Mouse (Mus musculus) stomach, postnatal 0 days (tissue): ENCODE data around the gene Ssrp1. TPM values are rescaled to one million over a fixed set of nuclear protein-coding genes. Genes with fewer than 3 reads are reported as not detected.

Source experiments
- ATAC-seq: fragments of 200-750 bp; cut with Nextera tagmentation; 2 replicates; pipeline ENCODE4 v1.8.0; 2017; ENCODE audit not compliant: low FRiP score, low TSS enrichment
- DNase-seq: peaks from one replicate; pipeline ENCODE4 v3.0.0-alpha.2; 2016; ENCODE audit warnings: low spot score
- H3K27ac ChIP-seq: fragments of 300-500 bp; sonication (generic); replicated peaks from 2 replicates; pipeline ENCODE4 v1.5.1; 2014; ENCODE audit warnings: mild to moderate bottlenecking, control low read depth
- H3K27me3 ChIP-seq: fragments of 300-500 bp; sonication (generic); 2 replicates; pipeline ENCODE4 v1.6.1; 2014; ENCODE audit warnings: low read length; ENCODE audit not compliant: control insufficient read depth, insufficient read depth
- H3K36me3 ChIP-seq: fragments of 300-500 bp; sonication (generic); 2 replicates; pipeline ENCODE4 v1.6.1; 2014; ENCODE audit warnings: low read length, mixed read lengths; ENCODE audit not compliant: control insufficient read depth, insufficient read depth
- H3K4me1 ChIP-seq: fragments of 300-500 bp; sonication (generic); replicated peaks from 2 replicates; pipeline ENCODE4 v1.6.1; 2014; ENCODE audit warnings: antibody characterized with exemption; ENCODE audit not compliant: control insufficient read depth, insufficient read depth
- H3K4me2 ChIP-seq: fragments of 300-500 bp; sonication (generic); replicated peaks from 2 replicates; pipeline ENCODE4 v1.6.1; 2014; ENCODE audit warnings: low read depth, mild to moderate bottlenecking, control low read depth, moderate library complexity
- H3K4me3 ChIP-seq: fragments of 300-500 bp; sonication (generic); 2 replicates; pipeline ENCODE4 v1.5.1; 2014; ENCODE audit warnings: low read depth, low read length, control low read depth
- H3K9ac ChIP-seq: fragments of 300-500 bp; sonication (generic); 2 replicates; pipeline ENCODE4 v1.6.1; 2014; ENCODE audit warnings: mild to moderate bottlenecking, low read length, control low read depth, mixed read lengths
- H3K9me3 ChIP-seq: fragments of 300-500 bp; sonication (generic); 2 replicates; pipeline ENCODE4 v1.6.1; 2016; ENCODE audit warnings: low read length; ENCODE audit not compliant: control insufficient read depth
- CTCF ChIP-seq: IDR thresholded peaks from 2 replicates; pipeline ENCODE4 v1.5.1; 2016; ENCODE audit warnings: antibody characterized with exemption, low read depth, mild to moderate bottlenecking, moderate library complexity
- EP300 ChIP-seq: optimal IDR thresholded peaks from 2 replicates; pipeline ENCODE3; 2016; ENCODE audit warnings: antibody characterized with exemption
- WGBS: fragments of 180-500 bp; shearing (Covaris S2); extraction: QIAGEN DNeasy Blood & Tissue Kit; methylation state at CpG from one replicate; pipeline ENCODE4 v1.1.7; 2014; 5-methylcytosine and 5-hydroxymethylcytosine counted together
- polyA plus RNA-seq: library from polyadenylated mRNA; unstranded; fragments of >200 nt; fragmentation: Nextera tagmentation; extraction: Ambion mirVana; gene quantifications from 2 replicates; pipeline ENCODE4 v1.2.1, GENCODE M21; 2015

The Ssrp1 gene
- polyA plus RNA-seq, 1 experiment from 2014 or later: 90.0 TPM

DNA sequence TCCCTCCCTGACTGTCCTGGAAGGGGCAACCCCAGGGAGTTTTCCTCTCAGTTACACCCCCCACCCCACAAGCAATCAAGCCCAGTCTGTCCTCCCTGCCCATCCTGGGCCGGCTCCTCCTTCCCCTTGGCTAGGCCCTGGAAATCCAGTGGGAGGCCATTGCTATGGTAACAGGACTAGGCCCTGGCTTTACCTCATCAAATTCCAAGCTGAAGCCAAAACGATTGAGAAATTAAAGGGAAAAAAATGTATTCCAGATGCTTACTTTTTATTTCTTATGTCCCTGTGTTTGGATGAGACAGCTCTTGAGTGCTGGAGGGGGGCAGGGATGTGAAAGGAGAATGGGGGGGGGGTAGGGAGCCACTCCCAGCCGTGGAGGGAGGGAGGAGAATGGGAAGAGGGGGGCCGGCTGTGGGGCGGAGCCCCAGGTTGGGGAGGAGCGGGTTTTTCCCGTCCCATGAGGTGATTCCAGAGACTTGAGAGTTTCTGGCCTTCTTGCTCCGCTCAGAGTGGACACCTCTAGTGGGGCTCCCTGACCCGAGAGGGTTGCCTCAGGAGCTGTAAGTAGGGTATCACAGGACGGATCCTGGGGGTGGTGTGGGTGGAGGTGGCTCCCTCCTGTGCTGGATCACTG lies 13.1 kb downstream of the Ssrp1 start:
- Histone ChIP-seq H3K4me2 (peak overlapping the region; percentile 77), H3K36me3 (peaks cover 23% of the 10 kb centered on the region), H3K9ac (peak overlapping the region; percentile 75), H3K4me3 (peak overlapping the region; percentile 48), H3K4me1 (0 out of 2 replicates have a peak, but pooled peaks cover 6% of the 10 kb centered on the region), H3K27me3 (no peaks in the 10 kb centered on the region), H3K27ac (peak overlapping the region; percentile 99), H3K9me3 (no peaks in the 10 kb centered on the region)
- ATAC-seq: peak; percentile 36
- WGBS: 4% methylated on average over 10 of the region's 10 CpGs
- TF ChIP-seq EP300: no peak
- TF ChIP-seq CTCF: no peak
- DNase-seq: peak; percentile 86

DNA sequence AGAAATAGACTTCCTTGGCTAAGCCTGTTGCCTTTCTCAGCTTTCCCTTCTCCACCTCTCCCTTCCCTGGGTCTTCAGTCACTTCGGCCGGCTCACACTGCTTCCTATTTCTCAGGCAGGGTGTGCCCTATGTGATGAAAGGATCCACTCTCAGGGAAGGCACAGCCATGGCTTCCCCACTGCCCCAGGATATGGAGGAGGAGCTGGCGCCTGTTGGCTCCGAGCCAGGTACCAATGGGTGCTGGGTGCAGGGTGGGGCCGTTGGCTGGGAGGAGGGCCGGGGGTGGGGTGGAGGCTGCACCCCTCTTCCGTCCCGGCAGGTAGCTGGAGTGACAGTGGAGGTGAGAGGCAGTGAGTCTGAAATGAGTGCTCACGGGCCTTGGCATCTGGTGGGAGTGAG lies 13.7 kb downstream of the Ssrp1 start:
- peaks cover 25% of the 10 kb centered on the region for H3K36me3 ChIP-seq
- WGBS: 22% methylated on average over 9 of the region's 9 CpGs
- peak; percentile 63 for ATAC-seq

DNA sequence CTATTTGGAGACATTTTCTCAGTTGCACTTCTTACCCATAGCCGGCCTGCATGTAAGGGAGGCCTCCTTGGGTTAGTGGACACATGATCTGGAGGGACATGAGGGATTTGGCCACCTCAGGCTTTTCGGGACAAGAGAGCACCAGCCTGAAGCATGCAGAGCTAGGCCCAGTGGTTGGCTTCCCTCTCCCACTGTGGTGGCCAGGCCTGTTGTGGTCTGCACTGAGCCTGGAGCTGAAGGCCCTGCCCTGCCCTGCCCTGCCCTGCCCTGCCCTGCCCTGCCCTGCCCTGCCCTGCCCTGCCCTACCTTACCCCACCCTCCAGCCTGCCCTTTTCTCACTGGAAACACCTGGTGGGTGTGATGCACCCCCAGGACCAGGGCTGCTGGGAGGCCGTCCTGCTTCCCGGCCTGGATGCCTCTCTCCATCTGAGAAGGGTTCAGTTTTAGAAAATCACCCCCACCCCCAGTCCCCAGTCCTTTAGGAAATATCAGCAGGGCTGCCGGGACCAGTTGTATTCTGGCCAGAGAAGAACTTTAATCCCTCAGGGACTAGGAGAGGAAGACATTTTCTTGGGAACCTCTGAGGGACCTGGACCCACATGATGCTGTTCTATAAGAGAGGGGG lies 16.3 kb downstream of the Ssrp1 start:
- H3K9me3 ChIP-seq: no peaks in the 10 kb centered on the region
- peak overlapping the region; percentile 77 for H3K4me2 ChIP-seq
- TF ChIP-seq CTCF (no peak), EP300 (no peak)
- DNase-seq (peak; percentile 57), ATAC-seq (peak; percentile 49; the same call in 1 of the 2 replicates)
- H3K4me1 ChIP-seq: 0 out of 2 replicates have a peak, but pooled peaks cover 2% of the 10 kb centered on the region
- H3K9ac ChIP-seq: peak overlapping the region; percentile 35; the same call in 1 of the 2 replicates
- 51% methylated on average over 5 of the region's 5 CpGs for WGBS
- no peak overlapping the region for H3K27ac ChIP-seq
- H3K36me3 ChIP-seq: peaks cover 32% of the 10 kb centered on the region
- H3K27me3 ChIP-seq: no peaks in the 10 kb centered on the region
- H3K4me3 ChIP-seq: peak overlapping the region; percentile 8; the same call in 1 of the 2 replicates

More for the DNA sequence above, 13.7 kb downstream of the Ssrp1 start:
- H3K27me3 ChIP-seq: no peaks in the 10 kb centered on the region
- H3K9me3 ChIP-seq: no peaks in the 10 kb centered on the region
- peak overlapping the region; percentile 48 for H3K4me3 ChIP-seq
- DNase-seq: peak; percentile 93
- peak overlapping the region; percentile 99 for H3K27ac ChIP-seq
- peak overlapping the region; percentile 75 for H3K9ac ChIP-seq
- H3K4me2 ChIP-seq: peak overlapping the region; percentile 77
- no peak; the same call in 1 of the 2 replicates for TF ChIP-seq CTCF
- H3K4me1 ChIP-seq: 0 out of 2 replicates have a peak, but pooled peaks cover 6% of the 10 kb centered on the region

DNA sequence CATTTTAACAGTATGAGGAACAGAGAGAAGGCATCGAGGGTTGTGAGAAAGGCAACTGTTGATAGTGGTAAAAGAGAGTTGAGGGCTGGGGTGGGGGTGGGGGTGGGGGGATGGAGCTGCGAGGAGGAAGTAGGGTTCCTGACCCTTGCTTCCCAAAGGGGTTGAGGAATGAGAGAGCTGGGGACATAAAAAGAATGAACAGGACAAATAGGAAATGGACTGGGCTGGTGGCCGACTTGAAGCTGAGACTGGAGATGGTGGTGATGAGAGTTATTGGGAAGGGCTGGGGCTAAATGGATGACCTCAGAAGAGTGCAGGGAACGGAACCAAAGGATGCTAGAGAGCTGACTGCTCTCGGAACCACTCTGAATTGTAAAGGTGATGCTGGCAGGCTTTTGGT lies 19.7 kb downstream of the Ssrp1 start:
- WGBS: 62% methylated on average over 5 of the region's 5 CpGs
- no peaks in the 10 kb centered on the region for H3K9me3 ChIP-seq
- H3K36me3 ChIP-seq: peaks cover 43% of the 10 kb centered on the region
- no peak for ATAC-seq
- H3K9ac ChIP-seq: no peak overlapping the region
- no peak for TF ChIP-seq CTCF
- no peak for TF ChIP-seq EP300
- no peak overlapping the region for H3K27ac ChIP-seq
- H3K27me3 ChIP-seq: no peaks in the 10 kb centered on the region
- no peak overlapping the region for H3K4me3 ChIP-seq
- no peak overlapping the region for H3K4me2 ChIP-seq
- DNase-seq: no peak
- no peaks in the 10 kb centered on the region for H3K4me1 ChIP-seq

DNA sequence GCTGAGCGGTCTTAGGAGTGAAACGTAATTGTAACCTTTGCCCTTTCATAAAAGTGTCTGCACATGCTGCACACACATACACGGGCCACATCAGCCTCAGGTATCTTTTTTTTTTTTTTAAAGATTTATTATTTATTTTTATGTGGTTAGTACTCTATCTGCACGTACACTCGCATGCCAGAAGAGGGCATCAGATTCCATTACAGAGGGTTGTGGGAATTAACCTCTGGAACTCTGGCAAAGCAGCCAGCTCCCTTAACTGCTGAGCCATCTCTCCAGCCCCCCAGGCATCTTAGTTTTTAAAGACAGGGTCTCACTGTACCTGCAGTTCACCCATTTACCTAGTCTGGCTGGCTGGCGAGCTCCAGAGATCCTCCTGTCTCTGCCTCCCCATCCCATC lies 22.6 kb downstream of the Ssrp1 start:
- Histone ChIP-seq H3K36me3 (peaks cover 58% of the 10 kb centered on the region), H3K9ac (no peak overlapping the region), H3K4me1 (no peaks in the 10 kb centered on the region), H3K4me3 (no peak overlapping the region), H3K27me3 (no peaks in the 10 kb centered on the region), H3K27ac (peak overlapping the region; percentile 96), H3K9me3 (no peaks in the 10 kb centered on the region), H3K4me2 (peak overlapping the region; percentile 77; the same call in 1 of the 2 replicates)
- TF ChIP-seq CTCF: peak; percentile 42
- TF ChIP-seq EP300: no peak
- WGBS: 86% methylated on average over 6 of the region's 6 CpGs
- DNase-seq (no peak), ATAC-seq (no peak)

DNA sequence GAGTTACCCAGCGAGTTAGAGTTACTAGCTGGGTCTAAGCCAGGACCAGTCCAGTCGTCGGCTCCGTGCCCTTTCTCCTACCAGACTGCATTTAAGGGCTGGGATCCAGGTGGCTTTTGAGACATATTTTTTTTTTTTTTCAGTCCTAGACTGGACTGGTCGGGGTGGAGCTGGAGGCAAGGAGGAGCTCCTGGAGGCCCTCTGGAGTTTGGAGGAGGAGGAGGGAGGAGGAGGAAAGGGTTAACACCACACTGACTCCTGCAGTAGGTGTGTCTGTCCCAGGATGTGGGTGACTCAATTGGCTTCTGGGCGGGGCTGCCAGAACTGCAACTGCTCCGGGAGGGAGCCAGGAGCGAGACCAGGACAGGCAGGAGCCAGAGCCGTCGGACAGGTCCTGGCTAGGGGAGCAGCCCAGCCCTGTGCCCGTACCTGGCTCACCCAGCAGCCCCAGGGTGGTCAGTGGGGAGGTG lies 23.6 kb downstream of the Ssrp1 start:
- H3K4me1 ChIP-seq: no peaks in the 10 kb centered on the region
- peaks cover 50% of the 10 kb centered on the region for H3K36me3 ChIP-seq
- ATAC-seq (peak; percentile 94), DNase-seq (peak; percentile 93)
- no peaks in the 10 kb centered on the region for H3K27me3 ChIP-seq
- H3K27ac ChIP-seq: peak overlapping the region; percentile 96
- H3K4me3 ChIP-seq: peak overlapping the region; percentile 46
- H3K9me3 ChIP-seq: no peaks in the 10 kb centered on the region
- 2% methylated on average over 10 of the region's 11 CpGs for WGBS
- peak overlapping the region; percentile 77 for H3K4me2 ChIP-seq
- peak overlapping the region; percentile 72 for H3K9ac ChIP-seq
- no peak for TF ChIP-seq CTCF
- no peak for TF ChIP-seq EP300
